Mouse (Mus musculus) limb, embryonic 12.5 days (tissue): ENCODE results near the gene Rnf208. TPM values are rescaled to one million over a fixed set of nuclear protein-coding genes. Genes with fewer than 3 reads are reported as not detected.

ENCODE experiments used
- ATAC-seq: fragments of 200-750 bp; cut with Nextera tagmentation; 2 replicates; pipeline ENCODE4 v1.8.0; 2017; ENCODE audit warnings: low read depth, moderate TSS enrichment; ENCODE audit not compliant: insufficient number of reproducible peaks, insufficient read depth, low FRiP score, low TSS enrichment
- H3K27ac ChIP-seq: fragments of 300-500 bp; sonication (generic); 2 replicates; pipeline ENCODE4 v1.5.1; 2016; ENCODE audit warnings: mild to moderate bottlenecking, moderate library complexity
- H3K27me3 ChIP-seq: fragments of 300-500 bp; sonication (generic); 2 replicates; pipeline ENCODE4 v1.6.1; 2016; ENCODE audit warnings: mild to moderate bottlenecking, moderate library complexity
- H3K36me3 ChIP-seq: fragments of 300-500 bp; sonication (generic); 2 replicates; pipeline ENCODE4 v1.6.1; 2016; ENCODE audit warnings: mild to moderate bottlenecking, moderate library complexity
- H3K4me1 ChIP-seq: fragments of 300-500 bp; sonication (generic); replicated peaks from 2 replicates; pipeline ENCODE4 v1.6.1; 2016
- H3K4me2 ChIP-seq: fragments of 300-500 bp; sonication (generic); 2 replicates; pipeline ENCODE4 v1.6.1; 2016; ENCODE audit warnings: mild to moderate bottlenecking, moderate library complexity
- H3K4me3 ChIP-seq: fragments of 300-500 bp; sonication (generic); replicated peaks from 2 replicates; pipeline ENCODE4 v1.5.1; 2016; ENCODE audit warnings: mild to moderate bottlenecking
- H3K9ac ChIP-seq: fragments of 300-500 bp; sonication (generic); replicated peaks from 2 replicates; pipeline ENCODE4 v1.6.1; 2016; ENCODE audit warnings: mild to moderate bottlenecking, moderate library complexity
- H3K9me3 ChIP-seq: fragments of 300-500 bp; sonication (generic); 2 replicates; pipeline ENCODE4 v1.6.1; 2016; ENCODE audit warnings: mild to moderate bottlenecking, moderate library complexity
- WGBS: fragments of 180-500 bp; shearing (Covaris S2); methylation state at CpG from one replicate; pipeline ENCODE4 v1.1.7; 2016; 5-methylcytosine and 5-hydroxymethylcytosine counted together
- polyA plus RNA-seq: library from polyadenylated mRNA; unstranded; fragments of >200 nt; fragmentation: Nextera tagmentation; extraction: Ambion mirVana; gene quantifications from 2 replicates; pipeline ENCODE4 v1.2.1, GENCODE M21; 2016

Gene Rnf208
- polyA plus RNA-seq, 1 experiment from 2014 or later: 7.2 TPM

- Histone ChIP-seq H3K27me3 (peaks cover 100% of the 10 kb centered on the region), H3K4me3 (no peak overlapping the region), H3K9ac (no peak overlapping the region), H3K36me3 (no peaks in the 10 kb centered on the region), H3K4me2 (no peak overlapping the region), H3K4me1 (peaks cover 17% of the 10 kb centered on the region; the same call in 1 of the 2 replicates), H3K27ac (no peak overlapping the region), H3K9me3 (no peaks in the 10 kb centered on the region)
- no peak for ATAC-seq
- 0% methylated on average over 1 of the region's 1 CpGs for WGBS
These were observed 50.8 kb downstream of the Rnf208 start for GRCm38 (mm10) chr2:25292856-25293255.

- H3K4me3 ChIP-seq: no peak overlapping the region
- no peak overlapping the region for H3K27ac ChIP-seq
- H3K4me2 ChIP-seq: no peak overlapping the region
- H3K9ac ChIP-seq: no peak overlapping the region
- WGBS: 68% methylated on average over 9 of the region's 9 CpGs
- H3K27me3 ChIP-seq: peaks cover 99% of the 10 kb centered on the region
- H3K36me3 ChIP-seq: no peaks in the 10 kb centered on the region
- ATAC-seq: no peak
- H3K4me1 ChIP-seq: peaks cover 17% of the 10 kb centered on the region; the same call in 1 of the 2 replicates
- no peaks in the 10 kb centered on the region for H3K9me3 ChIP-seq
These were observed 51.7 kb downstream of the Rnf208 start for GRCm38 (mm10) chr2:25293706-25294105.

Other genes with a start within 250 kb of the Rnf208 start
- gene Nsmf, start 187.9 kb upstream of the Rnf208 start, polyA plus RNA-seq: 77.8 and 90.6 TPM in 2 replicates
- gene Entpd8, start 162.0 kb upstream of the Rnf208 start, polyA plus RNA-seq: not detected in 2 replicates
- 0.13 TPM in 1 of 2 replicates, not detected in the other for gene Noxa1, start 147.1 kb upstream of the Rnf208 start, polyA plus RNA-seq
- 20.6 and 23.1 TPM in 2 replicates for gene Nrarp, start 61.5 kb upstream of the Rnf208 start, polyA plus RNA-seq
- 2.9 and 3.2 TPM in 2 replicates for gene Tor4a, start 45.4 kb upstream of the Rnf208 start, polyA plus RNA-seq
- 118 and 121 TPM in 2 replicates for gene Nelfb, start 30.8 kb upstream of the Rnf208 start, polyA plus RNA-seq
- not detected in 2 replicates for gene Stpg3, start 27.6 kb upstream of the Rnf208 start, polyA plus RNA-seq
- not detected in 2 replicates for gene Fam166a, start 23.5 kb upstream of the Rnf208 start, polyA plus RNA-seq
- 481 and 489 TPM in 2 replicates for gene Tubb4b, start 17.6 kb upstream of the Rnf208 start, polyA plus RNA-seq
- not detected in 2 replicates for gene Slc34a3, start 7.9 kb upstream of the Rnf208 start, polyA plus RNA-seq
- not detected in 2 replicates for gene Rnf224, start 5.5 kb upstream of the Rnf208 start, polyA plus RNA-seq
- 0.26 TPM in 1 of 2 replicates, not detected in the other for gene Cysrt1, start 197 bp downstream of the Rnf208 start, polyA plus RNA-seq
- 5.5 and 5.7 TPM in 2 replicates for gene AL732309.1, start 4.6 kb downstream of the Rnf208 start, polyA plus RNA-seq
- 20.5 and 20.7 TPM in 2 replicates for gene Tmem203, start 13.2 kb downstream of the Rnf208 start, polyA plus RNA-seq
- gene Tprn, start 20.4 kb downstream of the Rnf208 start, polyA plus RNA-seq: 8.7 TPM in 2 replicates
- 217 and 218 TPM in 2 replicates for gene Ssna1, start 30.2 kb downstream of the Rnf208 start, polyA plus RNA-seq
- 141 and 151 TPM in 2 replicates for gene Anapc2, start 30.2 kb downstream of the Rnf208 start, polyA plus RNA-seq
- gene Tmem210, start 45.9 kb downstream of the Rnf208 start, polyA plus RNA-seq: not detected in 2 replicates
- gene Lrrc26, start 47.7 kb downstream of the Rnf208 start, polyA plus RNA-seq: not detected in 2 replicates
- 0.19 and 0.93 TPM in 2 replicates for gene Grin1, start 76.9 kb downstream of the Rnf208 start, polyA plus RNA-seq
- gene Man1b1, start 90.1 kb downstream of the Rnf208 start, polyA plus RNA-seq: 57.2 and 58.9 TPM in 2 replicates
- gene Dpp7, start 114.1 kb downstream of the Rnf208 start, polyA plus RNA-seq: 19.7 and 21.8 TPM in 2 replicates
- gene Uap1l1, start 123.4 kb downstream of the Rnf208 start, polyA plus RNA-seq: 7.2 and 7.8 TPM in 2 replicates
- 63.4 and 69.0 TPM in 2 replicates for gene Sapcd2, start 130.1 kb downstream of the Rnf208 start, polyA plus RNA-seq
- gene Entpd2, start 153.6 kb downstream of the Rnf208 start, polyA plus RNA-seq: 0.15 and 0.31 TPM in 2 replicates
- 10.9 and 12.6 TPM in 2 replicates for gene Npdc1, start 157.1 kb downstream of the Rnf208 start, polyA plus RNA-seq
- gene Fut7, start 181.0 kb downstream of the Rnf208 start, polyA plus RNA-seq: not detected in 2 replicates
- 3.5 and 5.3 TPM in 2 replicates for gene Abca2, start 186.4 kb downstream of the Rnf208 start, polyA plus RNA-seq
- gene Clic3, start 214.6 kb downstream of the Rnf208 start, polyA plus RNA-seq: 0.68 and 1.0 TPM in 2 replicates
- gene Paxx, start 218.8 kb downstream of the Rnf208 start, polyA plus RNA-seq: 23.2 and 23.6 TPM in 2 replicates
- 0.35 and 0.50 TPM in 2 replicates for gene Ptgds, start 227.8 kb downstream of the Rnf208 start, polyA plus RNA-seq